Mouse (Mus musculus) liver, adult 2 months (tissue): ENCODE results near the gene Selenok.

Experiments
- CTCF ChIP-seq: fragments of 200-500 bp; IDR thresholded peaks from 2 replicates; pipeline ENCODE4 v1.5.1; 2011; ENCODE audit warnings: low read depth, low read length, control low read depth
- POLR2A ChIP-seq: fragments of 200-500 bp; IDR thresholded peaks from 2 replicates; pipeline ENCODE4 v1.6.1; 2011; ENCODE audit warnings: low read length, control low read depth; ENCODE audit not compliant: insufficient read depth; ENCODE audit errors: extremely low read depth

DNA sequence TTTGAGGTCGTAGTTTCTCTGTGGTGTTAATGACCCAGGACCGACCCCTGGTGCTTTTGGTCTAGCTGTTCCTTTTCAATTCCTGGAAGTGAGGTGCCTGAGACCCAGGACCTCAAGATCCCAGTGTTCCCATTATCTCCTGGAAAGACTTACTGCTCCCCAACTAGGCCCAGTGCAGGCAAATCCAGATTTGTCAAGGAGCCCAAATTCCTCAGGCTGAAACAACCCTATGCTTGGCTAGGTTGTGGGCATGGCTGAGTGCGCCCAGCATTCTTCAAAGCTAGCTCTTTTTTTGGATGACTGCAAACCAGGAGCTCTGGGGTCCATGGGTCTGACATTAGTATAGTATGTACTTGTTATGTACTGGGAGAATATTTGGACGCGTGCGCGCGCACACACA, 51.3 kb downstream of the Selenok start:
- TF ChIP-seq CTCF (no peak), POLR2A (no peak)
